Mouse (Mus musculus): ENCODE measurements around the gene Arid1b. TPM values are rescaled to one million over a fixed set of nuclear protein-coding genes. Genes with fewer than 3 reads are reported as not detected.

The Arid1b gene
- polyA plus RNA-seq, 1 experiment from 2014 or later: 10.5 TPM

DNA sequence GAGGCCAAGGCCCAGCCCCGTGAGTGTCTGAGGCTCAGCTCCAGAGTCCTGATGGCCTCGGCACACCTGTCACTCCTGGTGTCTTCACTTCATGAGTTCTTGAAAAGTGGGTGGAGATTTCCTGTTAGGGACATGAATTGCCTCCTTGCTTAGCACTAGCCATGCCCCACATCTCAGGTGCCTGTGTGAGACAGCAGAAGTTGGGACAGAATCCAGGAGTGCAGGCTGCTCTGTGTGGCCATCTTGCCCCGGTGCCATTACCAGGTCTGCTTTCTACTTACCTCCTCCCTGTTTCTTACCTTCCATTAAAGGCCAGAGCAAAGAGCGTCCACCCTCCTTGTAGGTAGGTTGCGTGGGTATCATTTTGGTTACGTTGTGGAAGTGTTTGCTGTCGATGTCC lies 253.1 kb downstream of the Arid1b start:
- H3K9ac ChIP-seq (ENCODE audit: low read length): no peak overlapping the region
- WGBS: 88% methylated on average over 7 of the region's 7 CpGs
- H3K27me3 ChIP-seq (ENCODE audit: control insufficient read depth, insufficient read depth, low read length): no peaks in the 10 kb centered on the region
- H3K4me2 ChIP-seq (ENCODE audit: low read depth, low read length): no peak overlapping the region
- no peak for ATAC-seq (ENCODE audit: insufficient read depth, low FRiP score)
- H3K27ac ChIP-seq (ENCODE audit: low read length): no peak overlapping the region
- peaks cover 30% of the 10 kb centered on the region for H3K4me1 ChIP-seq (ENCODE audit: control insufficient read depth, insufficient read depth, low read length)
- H3K36me3 ChIP-seq (ENCODE audit: control insufficient read depth, insufficient read depth, low read length): peaks cover 3% of the 10 kb centered on the region; the same call in 1 of the 2 replicates
- H3K4me3 ChIP-seq (replicated peaks; ENCODE audit: low read length): no peak overlapping the region
- no peaks in the 10 kb centered on the region for H3K9me3 ChIP-seq (replicated peaks; ENCODE audit: control insufficient read depth, low read length)

DNA sequence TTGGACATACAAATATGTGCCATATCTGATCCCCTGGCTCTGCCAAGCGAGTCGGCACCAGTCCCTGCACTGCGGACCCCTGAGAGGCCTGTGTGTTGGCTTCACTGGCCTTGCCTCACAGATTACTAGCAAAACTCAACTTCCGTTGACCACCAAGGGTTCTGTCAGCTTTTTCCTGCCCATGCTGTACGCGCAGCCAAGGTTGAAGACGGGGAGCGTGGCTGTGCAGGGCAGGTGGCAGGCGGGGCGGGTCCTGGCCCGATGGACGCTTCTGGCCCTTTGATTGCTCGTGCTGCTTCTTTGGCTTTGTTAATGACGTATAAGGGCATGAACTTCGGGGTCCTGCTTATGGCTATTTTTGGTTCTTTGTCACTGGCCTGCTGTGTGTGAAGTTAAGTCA lies 253.6 kb downstream of the Arid1b start:
- no peaks in the 10 kb centered on the region for H3K9me3 ChIP-seq (replicated peaks; ENCODE audit: control insufficient read depth, low read length)
- no peak overlapping the region for H3K9ac ChIP-seq (ENCODE audit: low read length)
- H3K36me3 ChIP-seq (ENCODE audit: control insufficient read depth, insufficient read depth, low read length): peaks cover 3% of the 10 kb centered on the region; the same call in 1 of the 2 replicates
- no peaks in the 10 kb centered on the region for H3K27me3 ChIP-seq (ENCODE audit: control insufficient read depth, insufficient read depth, low read length)
- no peak for ATAC-seq (ENCODE audit: insufficient read depth, low FRiP score)
- H3K4me3 ChIP-seq (replicated peaks; ENCODE audit: low read length): no peak overlapping the region
- peaks cover 30% of the 10 kb centered on the region for H3K4me1 ChIP-seq (ENCODE audit: control insufficient read depth, insufficient read depth, low read length)
- no peak overlapping the region; the same call in 1 of the 2 replicates for H3K27ac ChIP-seq (ENCODE audit: low read length)
- 71% methylated on average over 15 of the region's 15 CpGs for WGBS
- H3K4me2 ChIP-seq (ENCODE audit: low read depth, low read length): no peak overlapping the region

DNA sequence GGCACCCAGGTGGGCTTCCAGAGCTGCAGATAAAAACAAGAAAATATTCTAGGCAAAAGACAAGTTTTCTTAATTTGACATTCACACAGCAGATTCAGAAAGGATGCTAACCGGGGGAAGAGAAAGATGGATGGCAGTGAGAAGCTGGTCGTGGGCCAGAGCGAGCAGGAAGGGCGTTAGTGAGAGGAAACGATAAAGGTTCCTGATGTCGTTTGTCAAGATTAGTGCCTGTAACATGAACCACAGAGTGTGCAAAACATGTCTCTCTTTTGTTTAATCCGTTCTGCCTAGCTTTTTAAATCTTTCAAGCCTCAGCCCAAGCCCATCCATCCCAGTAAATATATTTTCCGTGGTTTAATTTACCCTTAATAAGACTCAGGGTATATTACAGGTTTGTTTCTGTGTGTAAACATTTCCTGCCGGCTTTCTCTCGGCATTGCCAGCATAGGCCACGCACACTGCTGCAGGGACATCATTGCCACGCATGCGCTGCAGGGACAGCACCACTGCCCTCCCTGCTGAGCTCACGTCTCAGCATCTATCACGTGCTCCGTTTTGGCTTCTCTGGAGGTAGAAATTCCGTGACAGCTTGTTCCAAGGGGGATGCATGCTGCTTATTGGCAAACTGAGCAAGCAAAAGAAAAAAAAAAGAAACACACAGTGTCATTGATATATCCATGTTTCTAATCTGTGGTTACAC lies 255.0 kb downstream of the Arid1b start:
- Histone ChIP-seq H3K27me3 (ENCODE audit: control insufficient read depth, insufficient read depth, low read length) (no peaks in the 10 kb centered on the region), H3K9me3 (replicated peaks; ENCODE audit: control insufficient read depth, low read length) (no peaks in the 10 kb centered on the region), H3K27ac (ENCODE audit: low read length) (peak overlapping the region; percentile 74), H3K36me3 (ENCODE audit: control insufficient read depth, insufficient read depth, low read length) (peaks cover 3% of the 10 kb centered on the region; the same call in 1 of the 2 replicates), H3K4me2 (ENCODE audit: low read depth, low read length) (no peak overlapping the region), H3K4me1 (ENCODE audit: control insufficient read depth, insufficient read depth, low read length) (peaks cover 30% of the 10 kb centered on the region), H3K4me3 (replicated peaks; ENCODE audit: low read length) (no peak overlapping the region), H3K9ac (ENCODE audit: low read length) (no peak overlapping the region)
- peak; percentile 49; the same call in 1 of the 2 replicates for ATAC-seq (ENCODE audit: insufficient read depth, low FRiP score)
- 27% methylated on average over 17 of the region's 17 CpGs for WGBS

DNA sequence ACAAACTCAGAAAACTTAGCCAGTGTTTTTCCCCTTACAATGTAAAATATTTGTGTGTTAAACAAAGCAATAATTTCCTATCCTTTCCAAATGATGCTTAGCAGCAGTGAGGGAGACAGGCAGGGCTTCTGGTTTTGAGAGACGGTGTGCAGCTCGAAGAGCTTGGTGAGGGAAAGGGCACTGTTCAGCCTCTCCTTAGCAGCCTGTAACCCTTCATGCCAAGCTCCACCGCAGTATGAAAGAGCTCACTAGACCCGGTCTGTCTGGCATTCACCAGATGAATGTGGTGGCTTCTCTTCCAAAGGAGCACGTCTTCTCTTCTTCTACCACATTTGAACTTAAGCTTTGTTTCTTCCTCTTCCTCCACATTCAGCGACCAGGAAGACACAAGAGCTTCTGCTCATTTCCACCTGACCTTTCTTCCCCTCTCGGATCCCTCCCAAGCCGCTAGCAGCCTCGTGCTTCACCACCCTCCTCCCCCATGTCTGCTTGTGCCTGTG lies 255.6 kb downstream of the Arid1b start:
- Histone ChIP-seq H3K27ac (ENCODE audit: low read length) (peak overlapping the region; percentile 79), H3K4me1 (ENCODE audit: control insufficient read depth, insufficient read depth, low read length) (peaks cover 30% of the 10 kb centered on the region), H3K4me3 (replicated peaks; ENCODE audit: low read length) (no peak overlapping the region), H3K9me3 (replicated peaks; ENCODE audit: control insufficient read depth, low read length) (no peaks in the 10 kb centered on the region), H3K36me3 (ENCODE audit: control insufficient read depth, insufficient read depth, low read length) (peaks cover 3% of the 10 kb centered on the region; the same call in 1 of the 2 replicates), H3K27me3 (ENCODE audit: control insufficient read depth, insufficient read depth, low read length) (no peaks in the 10 kb centered on the region), H3K9ac (ENCODE audit: low read length) (no peak overlapping the region), H3K4me2 (ENCODE audit: low read depth, low read length) (no peak overlapping the region)
- no peak for ATAC-seq (ENCODE audit: insufficient read depth, low FRiP score)
- 60% methylated on average over 9 of the region's 9 CpGs for WGBS

DNA sequence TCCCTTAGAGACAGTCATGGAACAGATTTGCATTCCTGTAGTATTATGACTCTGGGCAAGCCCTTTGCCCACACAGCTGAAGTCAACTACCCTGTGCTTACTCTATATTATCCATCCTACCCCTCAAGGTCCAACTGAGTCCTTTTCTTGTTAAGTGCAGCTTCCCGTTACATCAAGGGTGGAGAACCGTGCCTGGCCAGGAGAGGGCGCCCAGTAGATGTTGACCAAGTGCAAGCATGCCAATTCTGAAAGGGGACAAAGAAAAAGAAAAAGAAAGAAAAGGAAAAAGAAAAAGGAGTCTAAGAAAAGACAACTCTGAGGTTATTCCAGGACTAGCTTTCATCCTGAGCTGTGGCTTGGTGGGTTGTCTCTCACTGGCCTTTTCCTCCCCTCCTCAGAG lies 258.3 kb downstream of the Arid1b start:
- Histone ChIP-seq H3K4me1 (ENCODE audit: control insufficient read depth, insufficient read depth, low read length) (peaks cover 29% of the 10 kb centered on the region), H3K9ac (ENCODE audit: low read length) (no peak overlapping the region), H3K27me3 (ENCODE audit: control insufficient read depth, insufficient read depth, low read length) (no peaks in the 10 kb centered on the region), H3K4me2 (ENCODE audit: low read depth, low read length) (no peak overlapping the region), H3K9me3 (replicated peaks; ENCODE audit: control insufficient read depth, low read length) (no peaks in the 10 kb centered on the region), H3K36me3 (ENCODE audit: control insufficient read depth, insufficient read depth, low read length) (no peaks in the 10 kb centered on the region), H3K27ac (ENCODE audit: low read length) (no peak overlapping the region), H3K4me3 (replicated peaks; ENCODE audit: low read length) (no peak overlapping the region)
- ATAC-seq (ENCODE audit: insufficient read depth, low FRiP score): no peak
- 32% methylated on average over 3 of the region's 3 CpGs for WGBS

DNA sequence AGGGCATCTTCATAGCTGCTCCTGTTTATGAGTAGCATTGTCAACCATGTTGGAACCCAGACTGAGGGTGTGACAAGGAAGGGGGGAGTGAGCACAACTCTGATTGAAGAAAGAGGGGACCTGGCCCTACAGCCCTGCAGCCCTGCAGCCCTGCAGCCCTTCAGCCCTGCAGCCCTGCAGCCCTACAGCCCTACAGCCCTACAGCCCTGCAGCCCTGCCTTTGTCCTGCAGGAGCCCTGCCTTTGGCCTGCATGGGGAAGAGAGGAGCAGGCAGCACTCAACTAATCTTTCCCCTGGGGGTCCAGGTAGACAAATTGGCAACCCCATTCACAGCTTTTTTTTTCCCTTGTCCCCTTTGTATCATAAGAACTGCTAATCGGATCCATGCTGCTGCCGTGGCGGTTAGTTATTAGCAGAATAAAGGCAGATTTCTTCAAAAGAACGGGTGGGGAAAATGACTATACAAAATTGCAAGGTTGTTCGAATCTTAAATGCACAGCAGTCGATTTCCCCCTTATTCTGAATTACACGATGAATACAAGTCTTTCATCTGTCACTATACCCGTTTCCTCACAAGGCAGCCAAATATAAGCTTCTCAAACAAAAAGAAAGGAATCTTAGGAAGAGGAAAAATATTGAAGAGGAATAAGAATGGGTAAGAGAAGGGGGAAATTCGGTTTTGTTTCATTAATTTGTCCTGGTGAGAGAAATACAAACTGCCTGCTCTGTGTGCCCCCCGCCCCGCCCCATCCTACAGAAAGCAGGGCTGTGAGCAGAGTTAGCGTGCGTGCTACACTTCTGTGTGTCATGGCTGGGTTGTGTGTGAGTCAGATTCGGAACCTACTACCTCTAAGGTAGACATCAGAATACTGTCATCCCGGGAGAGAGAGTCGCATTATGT lies 260.8 kb downstream of the Arid1b start:
- Histone ChIP-seq H3K9ac (ENCODE audit: low read length) (no peak overlapping the region), H3K27ac (ENCODE audit: low read length) (no peak overlapping the region), H3K27me3 (ENCODE audit: control insufficient read depth, insufficient read depth, low read length) (no peaks in the 10 kb centered on the region), H3K36me3 (ENCODE audit: control insufficient read depth, insufficient read depth, low read length) (no peaks in the 10 kb centered on the region), H3K4me3 (replicated peaks; ENCODE audit: low read length) (no peak overlapping the region), H3K4me2 (ENCODE audit: low read depth, low read length) (no peak overlapping the region), H3K4me1 (ENCODE audit: control insufficient read depth, insufficient read depth, low read length) (peaks cover 21% of the 10 kb centered on the region), H3K9me3 (replicated peaks; ENCODE audit: control insufficient read depth, low read length) (no peaks in the 10 kb centered on the region)
- WGBS: 79% methylated on average over 16 of the region's 16 CpGs
- ATAC-seq (ENCODE audit: insufficient read depth, low FRiP score): no peak

DNA sequence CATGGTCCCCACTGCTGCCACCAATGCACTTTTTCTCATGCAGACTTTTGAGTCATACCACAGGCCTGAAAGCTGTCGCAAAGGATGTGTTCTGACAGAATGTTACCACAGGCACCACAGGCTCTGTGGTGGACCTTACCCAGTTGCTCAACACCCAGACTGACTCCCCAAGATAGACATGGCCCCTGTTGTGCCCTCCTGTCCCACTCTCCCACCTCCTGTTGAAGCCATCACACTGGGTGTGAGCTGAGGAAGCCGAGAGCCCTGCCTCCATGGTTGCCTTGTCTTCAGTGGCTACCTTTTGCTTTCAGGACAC lies 261.4 kb downstream of the Arid1b start:
- no peak overlapping the region for H3K4me3 ChIP-seq (replicated peaks; ENCODE audit: low read length)
- H3K9ac ChIP-seq (ENCODE audit: low read length): no peak overlapping the region
- no peak for ATAC-seq (ENCODE audit: insufficient read depth, low FRiP score)
- H3K4me2 ChIP-seq (ENCODE audit: low read depth, low read length): no peak overlapping the region
- no peaks in the 10 kb centered on the region for H3K9me3 ChIP-seq (replicated peaks; ENCODE audit: control insufficient read depth, low read length)
- H3K27ac ChIP-seq (ENCODE audit: low read length): no peak overlapping the region
- peaks cover 21% of the 10 kb centered on the region for H3K4me1 ChIP-seq (ENCODE audit: control insufficient read depth, insufficient read depth, low read length)
- WGBS: 74% methylated on average over 2 of the region's 2 CpGs
- H3K36me3 ChIP-seq (ENCODE audit: control insufficient read depth, insufficient read depth, low read length): no peaks in the 10 kb centered on the region
- H3K27me3 ChIP-seq (ENCODE audit: control insufficient read depth, insufficient read depth, low read length): no peaks in the 10 kb centered on the region

DNA sequence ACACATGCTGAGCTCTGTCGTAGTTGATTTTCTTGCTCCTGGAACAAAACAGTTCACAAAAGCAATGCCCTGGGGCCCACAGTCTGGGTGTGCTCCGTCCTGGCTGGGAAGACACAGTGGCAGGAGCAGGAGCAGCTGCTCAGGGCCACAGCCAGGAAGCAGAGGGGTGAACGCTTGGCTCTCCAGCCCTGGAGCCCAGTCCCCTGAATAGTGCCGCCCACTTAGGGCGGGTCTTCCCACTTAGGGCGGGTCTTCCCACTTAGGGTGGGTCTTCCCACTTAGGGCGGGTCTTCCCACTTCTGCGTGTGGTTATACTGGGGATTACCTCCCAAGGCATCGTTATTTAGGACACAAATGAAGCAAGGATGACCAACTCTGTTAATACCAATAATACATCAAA lies 264.8 kb downstream of the Arid1b start:
- ATAC-seq (ENCODE audit: insufficient read depth, low FRiP score): no peak
- Histone ChIP-seq H3K9me3 (replicated peaks; ENCODE audit: control insufficient read depth, low read length) (no peaks in the 10 kb centered on the region), H3K27me3 (ENCODE audit: control insufficient read depth, insufficient read depth, low read length) (no peaks in the 10 kb centered on the region), H3K9ac (ENCODE audit: low read length) (no peak overlapping the region), H3K4me2 (ENCODE audit: low read depth, low read length) (no peak overlapping the region), H3K4me1 (ENCODE audit: control insufficient read depth, insufficient read depth, low read length) (peaks cover 30% of the 10 kb centered on the region), H3K27ac (ENCODE audit: low read length) (no peak overlapping the region), H3K36me3 (ENCODE audit: control insufficient read depth, insufficient read depth, low read length) (no peaks in the 10 kb centered on the region), H3K4me3 (replicated peaks; ENCODE audit: low read length) (no peak overlapping the region)
- 75% methylated on average over 9 of the region's 9 CpGs for WGBS

DNA sequence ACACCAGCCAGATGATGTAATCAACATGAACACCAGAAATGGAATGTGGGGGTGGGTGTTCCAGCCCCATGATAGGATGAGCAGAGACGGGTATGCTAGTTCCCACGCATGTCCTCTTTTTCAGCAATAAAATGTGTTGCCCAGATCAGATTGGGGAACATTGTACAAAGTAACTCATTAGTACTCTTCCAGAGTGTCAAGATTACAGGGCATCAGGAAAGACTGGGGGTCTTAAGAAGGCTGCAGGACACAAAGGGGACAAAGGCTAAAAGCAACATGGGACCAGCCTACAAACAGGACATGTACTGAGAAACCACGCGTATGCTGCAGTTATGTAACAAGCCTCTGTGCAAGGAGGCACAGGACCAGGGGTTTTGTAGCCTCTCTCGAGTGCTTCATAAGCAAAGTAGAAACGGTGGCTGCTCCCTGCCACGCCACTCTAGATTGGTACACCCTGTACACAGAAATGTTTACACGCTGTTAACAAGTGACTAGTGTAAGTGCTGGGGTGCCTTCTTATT lies 267.1 kb downstream of the Arid1b start:
- Histone ChIP-seq H3K9me3 (replicated peaks; ENCODE audit: control insufficient read depth, low read length) (no peaks in the 10 kb centered on the region), H3K9ac (ENCODE audit: low read length) (peak overlapping the region; percentile 10; the same call in 1 of the 2 replicates), H3K27ac (ENCODE audit: low read length) (no peak overlapping the region), H3K36me3 (ENCODE audit: control insufficient read depth, insufficient read depth, low read length) (no peaks in the 10 kb centered on the region), H3K4me2 (ENCODE audit: low read depth, low read length) (no peak overlapping the region), H3K4me3 (replicated peaks; ENCODE audit: low read length) (no peak overlapping the region), H3K27me3 (ENCODE audit: control insufficient read depth, insufficient read depth, low read length) (no peaks in the 10 kb centered on the region), H3K4me1 (ENCODE audit: control insufficient read depth, insufficient read depth, low read length) (peaks cover 30% of the 10 kb centered on the region)
- ATAC-seq (ENCODE audit: insufficient read depth, low FRiP score): 0 out of 2 replicates have a peak, but pooled peaks have one; percentile 32
- 60% methylated on average over 8 of the region's 8 CpGs for WGBS
